Mouse (Mus musculus) embryonic facial prominence, embryonic 11.5 days (tissue): ENCODE data around the gene Avil. TPM values are rescaled to one million over a fixed set of nuclear protein-coding genes. Genes with fewer than 3 reads are reported as not detected.

ENCODE experiments used
- ATAC-seq: fragments of 200-750 bp; cut with Nextera tagmentation; replicated peaks from 2 replicates; pipeline ENCODE4 v1.8.0; 2017; ENCODE audit warnings: low read depth; ENCODE audit not compliant: insufficient number of reproducible peaks, low FRiP score, low TSS enrichment
- DNase-seq: peaks from one replicate; pipeline ENCODE4 v3.0.0-alpha.2; 2015; ENCODE audit warnings: low spot score
- H3K27ac ChIP-seq: fragments of 300-500 bp; sonication (generic); replicated peaks from 2 replicates; pipeline ENCODE4 v1.5.1; 2014; ENCODE audit warnings: mild to moderate bottlenecking, low read depth, low read length, control low read depth
- H3K27me3 ChIP-seq: fragments of 300-500 bp; sonication (generic); 2 replicates; pipeline ENCODE4 v1.6.1; 2014; ENCODE audit warnings: mild to moderate bottlenecking, low read length, moderate library complexity, mixed read lengths; ENCODE audit not compliant: control insufficient read depth, insufficient read depth
- H3K36me3 ChIP-seq: fragments of 300-500 bp; sonication (generic); replicated peaks from 2 replicates; pipeline ENCODE4 v1.6.1; 2014; ENCODE audit warnings: low read depth, mild to moderate bottlenecking, low read length, moderate library complexity, mixed read lengths; ENCODE audit not compliant: control insufficient read depth, insufficient read depth
- H3K4me1 ChIP-seq: fragments of 300-500 bp; sonication (generic); 2 replicates; pipeline ENCODE4 v1.6.1; 2014; ENCODE audit warnings: low read length, mixed read lengths; ENCODE audit not compliant: control insufficient read depth, insufficient read depth
- H3K4me2 ChIP-seq: fragments of 300-500 bp; sonication (generic); 2 replicates; pipeline ENCODE4 v1.6.1; 2014; ENCODE audit warnings: low read depth, mild to moderate bottlenecking, control low read depth, low read length, moderate library complexity
- H3K4me3 ChIP-seq: fragments of 300-500 bp; sonication (generic); 2 replicates; pipeline ENCODE4 v1.5.1; 2014; ENCODE audit warnings: low read depth, low read length, control low read depth
- H3K9ac ChIP-seq: fragments of 300-500 bp; sonication (generic); replicated peaks from 2 replicates; pipeline ENCODE4 v1.6.1; 2014; ENCODE audit warnings: mild to moderate bottlenecking, control low read depth, low read length
- H3K9me3 ChIP-seq: fragments of 300-500 bp; sonication (generic); replicated peaks from 2 replicates; pipeline ENCODE4 v1.6.1; 2016; ENCODE audit warnings: mild to moderate bottlenecking, low read length, inconsistent platforms, mixed read lengths; ENCODE audit not compliant: control insufficient read depth
- WGBS: fragments of 180-500 bp; shearing (Covaris S2); extraction: QIAGEN DNeasy Blood & Tissue Kit; methylation state at CpG from one replicate; pipeline ENCODE4 v1.1.7; 2014; 5-methylcytosine and 5-hydroxymethylcytosine counted together
- polyA plus RNA-seq: library from polyadenylated mRNA; unstranded; fragments of >200 nt; fragmentation: Nextera tagmentation; extraction: Ambion mirVana; gene quantifications from 2 replicates; pipeline ENCODE4 v1.2.1, GENCODE M21; 2014

The Avil gene
- polyA plus RNA-seq, 1 experiment from 2014 or later, result 0.39 TPM

DNA sequence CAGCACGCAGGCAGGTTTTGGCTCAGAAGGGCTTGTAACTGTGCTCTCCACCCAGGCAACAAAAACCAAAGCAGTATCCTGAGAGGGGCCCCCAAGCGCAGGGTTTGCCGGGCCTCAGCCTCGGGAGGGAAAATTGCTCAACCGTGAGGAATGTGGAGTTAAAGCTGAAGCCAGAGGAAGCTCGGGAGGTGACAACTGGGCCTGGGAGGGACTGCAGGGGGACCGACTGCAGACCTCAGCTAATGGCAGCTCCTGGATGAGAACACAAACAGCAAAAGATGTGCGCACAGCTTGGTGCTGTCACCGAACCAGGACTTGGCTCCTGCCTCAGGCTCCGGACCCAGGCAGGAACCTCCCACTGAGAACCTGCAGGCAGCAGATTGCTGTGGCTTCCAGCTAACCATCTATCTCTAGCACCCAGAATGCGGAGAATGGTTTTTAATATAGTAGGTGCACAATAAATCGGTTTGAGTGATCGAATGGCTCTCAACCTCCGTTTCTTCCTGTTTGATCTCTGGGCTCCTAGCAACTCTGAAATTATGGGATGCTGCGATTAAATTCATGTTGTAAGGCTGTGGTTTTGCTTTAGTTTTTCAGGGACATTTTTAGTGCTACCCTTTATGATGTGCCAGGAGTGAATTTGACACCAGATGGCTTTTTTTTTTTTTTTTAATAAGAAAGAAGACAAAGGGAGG is 38.1 kb upstream of the Avil start:
- Histone ChIP-seq H3K4me3 (no peak overlapping the region), H3K27ac (no peak overlapping the region; the same call in 1 of the 2 replicates), H3K4me2 (no peak overlapping the region; the same call in 1 of the 2 replicates), H3K9ac (peak overlapping the region; percentile 25; the same call in 1 of the 2 replicates), H3K27me3 (no peaks in the 10 kb centered on the region), H3K4me1 (peaks cover 6% of the 10 kb centered on the region), H3K36me3 (no peaks in the 10 kb centered on the region), H3K9me3 (no peaks in the 10 kb centered on the region)
- DNase-seq (peak; percentile 62), ATAC-seq (no peak)
- WGBS, result 26% methylated on average over 15 of the region's 15 CpGs

DNA sequence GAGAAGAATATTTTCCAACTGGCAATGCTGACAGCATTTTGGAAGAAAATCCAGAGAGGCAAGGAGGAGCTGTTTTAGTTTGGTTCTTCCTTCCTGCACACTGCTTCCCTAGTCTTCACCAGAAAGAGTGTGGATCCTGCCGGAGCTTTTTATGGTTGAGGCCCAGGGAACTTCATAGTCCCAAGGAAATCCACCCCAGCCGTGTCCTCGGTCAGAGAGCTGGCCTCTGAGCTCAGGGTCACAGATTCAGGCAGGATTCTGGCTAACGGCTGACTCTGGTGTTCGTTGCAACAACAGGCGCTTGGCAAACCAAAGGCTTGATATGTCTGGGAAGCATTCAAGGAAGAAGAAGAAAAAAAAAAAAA is 37.6 kb upstream of the Avil start:
- no peak overlapping the region for H3K27ac ChIP-seq
- H3K4me1 ChIP-seq, result peaks cover 3% of the 10 kb centered on the region; the same call in 1 of the 2 replicates
- H3K9me3 ChIP-seq, result no peaks in the 10 kb centered on the region
- H3K36me3 ChIP-seq, result no peaks in the 10 kb centered on the region
- H3K9ac ChIP-seq, result no peak overlapping the region; the same call in 1 of the 2 replicates
- no peak overlapping the region for H3K4me3 ChIP-seq
- no peaks in the 10 kb centered on the region for H3K27me3 ChIP-seq
- ATAC-seq (no peak), DNase-seq (no peak)
- 35% methylated on average over 6 of the region's 6 CpGs for WGBS
- no peak overlapping the region for H3K4me2 ChIP-seq

DNA sequence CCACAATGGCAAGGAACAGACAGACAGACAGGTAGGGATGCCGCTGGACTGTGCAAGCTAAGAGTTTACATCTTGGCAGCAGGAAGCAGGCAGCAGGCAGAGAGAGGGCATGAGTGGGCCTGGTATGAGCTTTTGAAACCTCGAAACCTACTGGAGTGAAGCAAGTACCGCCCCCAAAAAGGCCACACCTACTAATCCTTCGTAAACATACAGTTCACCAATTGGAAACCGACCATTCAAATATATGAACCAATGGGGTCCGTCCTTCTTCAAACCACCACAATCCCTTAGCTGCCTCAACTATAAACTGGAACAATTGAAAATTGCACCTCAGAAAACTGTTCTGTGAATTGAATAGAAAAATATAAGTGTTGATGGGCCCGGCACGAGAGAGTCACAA is 36.7 kb upstream of the Avil start:
- Histone ChIP-seq H3K4me1 (peaks cover 3% of the 10 kb centered on the region; the same call in 1 of the 2 replicates), H3K36me3 (no peaks in the 10 kb centered on the region), H3K4me3 (no peak overlapping the region), H3K27me3 (no peaks in the 10 kb centered on the region), H3K9ac (no peak overlapping the region), H3K4me2 (no peak overlapping the region), H3K27ac (no peak overlapping the region), H3K9me3 (no peaks in the 10 kb centered on the region)
- WGBS, result 88% methylated on average over 8 of the region's 8 CpGs
- ATAC-seq, result no peak
- DNase-seq, result no peak

DNA sequence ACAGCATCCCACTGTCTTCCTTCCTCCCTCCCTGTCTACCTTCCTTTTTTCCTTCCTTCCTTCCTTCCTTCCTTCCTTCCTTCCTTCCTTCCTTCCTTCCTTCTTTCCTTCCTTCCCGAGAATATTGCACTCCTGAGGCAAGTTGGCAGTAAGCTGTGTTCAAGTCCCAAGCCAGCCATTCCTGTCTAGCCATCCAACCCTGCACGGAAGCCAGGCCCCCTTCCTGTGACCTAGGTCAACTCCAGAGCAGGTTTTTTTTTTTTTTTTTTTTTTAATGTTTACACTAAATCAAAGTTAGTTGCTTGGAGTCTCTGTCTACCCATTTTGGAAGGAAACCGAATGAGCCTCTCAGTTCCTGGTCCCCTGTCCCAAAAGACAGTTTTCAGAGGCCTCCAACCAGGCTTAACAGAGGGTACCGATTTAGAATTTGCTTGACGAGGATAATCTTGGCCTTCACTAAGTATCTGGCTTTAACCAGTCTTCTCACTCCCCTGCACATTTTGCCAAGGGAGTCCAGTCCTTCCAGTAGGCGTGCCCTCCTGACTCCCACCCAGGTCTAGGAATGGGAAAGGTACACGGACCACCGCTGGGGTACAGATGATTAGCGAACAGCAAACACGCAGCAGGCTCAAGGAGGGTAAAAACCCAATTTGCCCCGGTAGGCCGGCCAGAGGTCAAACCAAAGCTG is 29.0 kb upstream of the Avil start:
- 2% methylated on average over 12 of the region's 12 CpGs for WGBS
- Histone ChIP-seq H3K9me3 (no peaks in the 10 kb centered on the region), H3K27me3 (no peaks in the 10 kb centered on the region), H3K4me2 (peak overlapping the region; percentile 36), H3K9ac (no peak overlapping the region), H3K4me1 (peaks cover 5% of the 10 kb centered on the region), H3K27ac (peak overlapping the region; percentile 28; the same call in 1 of the 2 replicates), H3K36me3 (no peaks in the 10 kb centered on the region), H3K4me3 (0 out of 2 replicates have a peak overlapping the region, but pooled peaks have one; percentile 7)
- DNase-seq (peak; percentile 28), ATAC-seq (peak; percentile 44; the same call in 1 of the 2 replicates)

DNA sequence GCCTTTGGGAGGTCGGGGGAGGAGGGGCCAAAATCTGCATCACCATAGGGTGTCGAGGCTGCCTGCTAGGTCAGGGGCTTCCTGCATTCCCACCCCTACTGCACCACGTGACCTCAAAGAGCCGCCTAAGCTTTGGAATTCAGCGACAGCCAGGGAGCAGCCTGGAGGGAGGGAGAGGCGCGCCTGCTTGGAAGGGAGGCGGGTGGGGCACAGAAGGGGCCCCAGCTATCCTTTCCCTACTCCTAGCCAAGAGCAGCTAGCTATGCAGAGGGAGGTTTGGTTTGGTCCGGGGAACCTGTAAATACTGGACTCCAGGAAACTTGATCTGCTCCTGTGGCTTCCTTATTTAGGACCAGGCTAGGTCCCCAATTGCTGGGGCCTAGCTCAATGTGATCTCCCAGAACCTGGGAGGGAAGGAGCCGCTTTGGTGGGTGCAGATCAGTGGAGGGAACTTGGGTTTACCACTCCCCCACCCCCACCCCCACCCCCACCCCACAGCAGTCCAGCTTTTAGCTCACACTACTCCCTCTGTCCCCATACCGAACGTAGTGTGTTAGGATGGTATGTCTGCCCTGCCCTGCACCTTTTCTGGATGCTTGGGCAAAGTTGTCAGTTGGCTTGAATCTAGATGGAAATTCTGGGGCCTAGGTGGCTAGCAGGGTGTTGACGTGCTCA is 28.3 kb upstream of the Avil start:
- peak overlapping the region; percentile 28 for H3K27ac ChIP-seq
- H3K36me3 ChIP-seq, result no peaks in the 10 kb centered on the region
- 0 out of 2 replicates have a peak overlapping the region, but pooled peaks have one; percentile 7 for H3K4me3 ChIP-seq
- H3K27me3 ChIP-seq, result no peaks in the 10 kb centered on the region
- ATAC-seq (peak; percentile 81), DNase-seq (peak; percentile 86)
- peak overlapping the region; percentile 36 for H3K4me2 ChIP-seq
- H3K4me1 ChIP-seq, result peaks cover 5% of the 10 kb centered on the region
- H3K9ac ChIP-seq, result 0 out of 2 replicates have a peak overlapping the region, but pooled peaks have one; percentile 19
- 5% methylated on average over 13 of the region's 13 CpGs for WGBS
- no peaks in the 10 kb centered on the region for H3K9me3 ChIP-seq

DNA sequence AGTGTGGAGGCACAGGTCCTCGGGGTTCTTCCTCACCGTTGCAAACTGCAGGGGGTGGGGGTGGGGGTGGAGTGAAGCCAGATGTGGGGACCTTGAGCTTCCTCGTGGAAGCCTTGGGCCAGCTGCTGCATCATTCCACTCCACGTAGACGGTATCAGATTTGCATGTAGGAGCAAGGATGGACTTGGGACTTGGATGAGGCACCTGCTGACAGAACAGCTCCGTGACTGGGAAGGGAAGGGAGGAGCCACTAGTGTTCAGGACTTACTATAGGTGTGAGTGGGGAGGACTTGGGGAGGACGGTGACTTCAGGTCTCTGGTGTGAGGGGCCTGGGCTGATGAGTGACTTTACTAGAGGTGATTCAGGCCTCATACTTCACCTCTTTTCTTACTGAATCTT is 27.5 kb upstream of the Avil start:
- no peak overlapping the region for H3K4me3 ChIP-seq
- H3K9me3 ChIP-seq, result no peaks in the 10 kb centered on the region
- no peaks in the 10 kb centered on the region for H3K36me3 ChIP-seq
- ATAC-seq, result no peak
- no peak overlapping the region for H3K9ac ChIP-seq
- no peak overlapping the region for H3K4me2 ChIP-seq
- H3K4me1 ChIP-seq, result peaks cover 5% of the 10 kb centered on the region
- H3K27ac ChIP-seq, result peak overlapping the region; percentile 15; the same call in 1 of the 2 replicates
- WGBS, result 20% methylated on average over 7 of the region's 7 CpGs
- no peaks in the 10 kb centered on the region for H3K27me3 ChIP-seq
- no peak for DNase-seq

DNA sequence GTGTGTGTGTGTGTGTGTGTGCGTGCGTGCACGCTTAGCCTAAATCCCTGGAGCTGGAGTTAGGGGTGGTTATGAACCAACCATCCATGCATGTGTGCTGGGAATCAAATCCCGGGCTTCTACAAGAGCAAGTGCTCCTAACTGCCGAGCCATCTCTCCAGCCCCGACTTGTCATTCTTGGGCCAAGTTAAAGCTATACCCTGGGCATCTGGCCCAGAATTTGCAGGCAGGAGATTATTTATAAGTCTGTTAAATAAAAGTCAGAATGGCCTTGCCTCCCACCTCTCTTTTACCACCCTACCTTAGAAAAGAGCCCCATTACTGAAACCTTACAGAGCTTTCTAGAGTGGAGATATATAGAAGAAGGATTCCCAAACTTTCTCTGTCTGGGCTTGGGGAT is 24.8 kb upstream of the Avil start:
- peaks cover 7% of the 10 kb centered on the region for H3K4me1 ChIP-seq
- H3K4me3 ChIP-seq, result no peak overlapping the region
- no peak for DNase-seq

More for the DNA sequence above, 24.8 kb upstream of the Avil start:
- no peak overlapping the region for H3K4me2 ChIP-seq
- no peaks in the 10 kb centered on the region for H3K27me3 ChIP-seq
- H3K36me3 ChIP-seq, result no peaks in the 10 kb centered on the region
- no peak overlapping the region for H3K9ac ChIP-seq
- no peaks in the 10 kb centered on the region for H3K9me3 ChIP-seq
- H3K27ac ChIP-seq, result no peak overlapping the region
- ATAC-seq, result no peak
- WGBS, result 83% methylated on average over 6 of the region's 6 CpGs
